9 mouse cellular contexts compared by ENCODE assay signal in genomic region chr13:37514641-37515305, GRCm38 (mm10).
DNase-seq lines count a peak whose midpoint lies in the region; ATAC-seq and TF ChIP-seq lines count a peak whose summit lies in the region.
"Had no signal": no experiment of that assay in that cellular context is flagged by ENCODE, and none has a peak within 500 bp of the region (broad histone marks: within the 10 kb centered on the region; RNA-seq: fewer than 3 reads in every experiment).

No protein-coding gene starts in this region.

- H3K27ac ChIP-seq in left cerebral cortex, adult 2 months: peak overlapping the region; percentile 83
- peak overlapping the region; percentile 89 for H3K27ac ChIP-seq in forebrain, embryonic 12.5 days
- H3K27ac ChIP-seq in limb, embryonic 12.5 days: peak overlapping the region; percentile 64
- H3K27ac ChIP-seq in olfactory bulb, adult 2 months (ENCODE audit: insufficient read depth, low read depth, low read length): peak overlapping the region; percentile 29

- TF ChIP-seq POLR2A in olfactory bulb, adult 2 months (IDR thresholded peaks at IDR 0.05; ENCODE audit: insufficient read depth, low read depth, low read length): no peak

- H3K4me1 ChIP-seq in forebrain, embryonic 12.5 days: peaks cover 34% of the 10 kb centered on the region
- peaks cover 14% of the 10 kb centered on the region for H3K4me1 ChIP-seq in limb, embryonic 12.5 days (replicated peaks)
- H3K4me1 ChIP-seq in olfactory bulb, adult 2 months (ENCODE audit: control insufficient read depth, insufficient read depth, low read length): peaks cover 10% of the 10 kb centered on the region

- DNase-seq in left cerebral cortex, adult 2 months (ENCODE audit: extremely low spot score in 1 of 2, low spot score in 2 of 2): no peak
- no peak for DNase-seq in left cerebral cortex, postnatal 25 days (ENCODE audit: low spot score in 2 of 2)
- no peak for DNase-seq in ovary, postnatal 10 days (ENCODE audit: low spot score)
- DNase-seq in gastrocnemius, postnatal 14 days: no peak
- DNase-seq in cerebellum, postnatal 14 days: no peak

- intact Hi-C loops in left cerebral cortex, adult 2 months (cut with DNase I): no loop called here
- intact Hi-C loops in left cerebral cortex, postnatal 25 days (cut with DNase I): no loop called here
- intact Hi-C loops in gastrocnemius, postnatal 14 days (cut with DNase I; ENCODE audit: low total_unique reads): no loop called here

- no peak for TF ChIP-seq CTCF in left cerebral cortex, adult 2 months (IDR thresholded peaks at IDR 0.05)
- no peak for TF ChIP-seq CTCF in olfactory bulb, adult 2 months (IDR thresholded peaks at IDR 0.05; ENCODE audit: insufficient read depth, low read depth, low read length)

- no peaks in the 10 kb centered on the region for H3K27me3 ChIP-seq in forebrain, embryonic 12.5 days
- no peaks in the 10 kb centered on the region for H3K27me3 ChIP-seq in limb, embryonic 12.5 days
- H3K27me3 ChIP-seq: megakaryocyte, embryonic 14.5 days had no signal

- H3K36me3 ChIP-seq in forebrain, embryonic 12.5 days (replicated peaks): no peaks in the 10 kb centered on the region
- H3K36me3 ChIP-seq in limb, embryonic 12.5 days: no peaks in the 10 kb centered on the region

- no peak overlapping the region for H3K4me3 ChIP-seq in left cerebral cortex, adult 2 months
- no peak overlapping the region for H3K4me3 ChIP-seq in forebrain, embryonic 12.5 days (replicated peaks)
- peak overlapping the region; percentile 16 for H3K4me3 ChIP-seq in limb, embryonic 12.5 days (replicated peaks)
- H3K4me3 ChIP-seq in olfactory bulb, adult 2 months (ENCODE audit: insufficient read depth, low read depth, low read length): no peak overlapping the region
- H3K4me3 ChIP-seq: megakaryocyte, embryonic 14.5 days had no signal

- H3K9me3 ChIP-seq in forebrain, embryonic 12.5 days: no peaks in the 10 kb centered on the region
- no peaks in the 10 kb centered on the region for H3K9me3 ChIP-seq in limb, embryonic 12.5 days
- H3K9me3 ChIP-seq: megakaryocyte, embryonic 14.5 days had no signal

- 73% methylated on average over 12 of the region's 12 CpGs for WGBS in forebrain, embryonic 12.5 days
- 71% methylated on average over 12 of the region's 12 CpGs for WGBS in limb, embryonic 12.5 days
- WGBS in olfactory bulb, adult 2 months: 88% methylated on average over 12 of the region's 12 CpGs

- no peak for ATAC-seq in forebrain, embryonic 12.5 days (ENCODE audit: low FRiP score)
- ATAC-seq in limb, embryonic 12.5 days (ENCODE audit: insufficient number of reproducible peaks, insufficient read depth, low FRiP score, low TSS enrichment, low read depth): no peak

- peak overlapping the region; percentile 44 for H3K4me2 ChIP-seq in forebrain, embryonic 12.5 days
- H3K4me2 ChIP-seq in limb, embryonic 12.5 days: peak overlapping the region; percentile 43

- no peak overlapping the region for H3K9ac ChIP-seq in forebrain, embryonic 12.5 days
- H3K9ac ChIP-seq in limb, embryonic 12.5 days (replicated peaks): peak overlapping the region; percentile 37; the same call in 1 of the 2 replicates

Comparison
In these comparisons a context has a peak if more than half of its experiments do, and no peak if none do; other contexts are left out.
1. H3K27ac ChIP-seq: peak in every context shown above with its lines; median percentile 89 in forebrain, embryonic 12.5 days; 83 in left cerebral cortex, adult 2 months; 64 in limb, embryonic 12.5 days; 29 in olfactory bulb, adult 2 months.